Mouse (Mus musculus): Measurements from ENCODE around the gene Gm17949. TPM values are rescaled to one million over a fixed set of nuclear protein-coding genes. Genes with fewer than 3 reads are reported as not detected.
A peak's percentile ranks its signal among the peaks of the same experiment; 100 is the strongest.

Gm17949 gene
- under 1 TPM; 0.21 to 0.33 TPM for total RNA-seq (2021)
- long read RNA-seq, experiment 1, result 0 reads
- long read RNA-seq, experiment 2, result 0 reads

DNA sequence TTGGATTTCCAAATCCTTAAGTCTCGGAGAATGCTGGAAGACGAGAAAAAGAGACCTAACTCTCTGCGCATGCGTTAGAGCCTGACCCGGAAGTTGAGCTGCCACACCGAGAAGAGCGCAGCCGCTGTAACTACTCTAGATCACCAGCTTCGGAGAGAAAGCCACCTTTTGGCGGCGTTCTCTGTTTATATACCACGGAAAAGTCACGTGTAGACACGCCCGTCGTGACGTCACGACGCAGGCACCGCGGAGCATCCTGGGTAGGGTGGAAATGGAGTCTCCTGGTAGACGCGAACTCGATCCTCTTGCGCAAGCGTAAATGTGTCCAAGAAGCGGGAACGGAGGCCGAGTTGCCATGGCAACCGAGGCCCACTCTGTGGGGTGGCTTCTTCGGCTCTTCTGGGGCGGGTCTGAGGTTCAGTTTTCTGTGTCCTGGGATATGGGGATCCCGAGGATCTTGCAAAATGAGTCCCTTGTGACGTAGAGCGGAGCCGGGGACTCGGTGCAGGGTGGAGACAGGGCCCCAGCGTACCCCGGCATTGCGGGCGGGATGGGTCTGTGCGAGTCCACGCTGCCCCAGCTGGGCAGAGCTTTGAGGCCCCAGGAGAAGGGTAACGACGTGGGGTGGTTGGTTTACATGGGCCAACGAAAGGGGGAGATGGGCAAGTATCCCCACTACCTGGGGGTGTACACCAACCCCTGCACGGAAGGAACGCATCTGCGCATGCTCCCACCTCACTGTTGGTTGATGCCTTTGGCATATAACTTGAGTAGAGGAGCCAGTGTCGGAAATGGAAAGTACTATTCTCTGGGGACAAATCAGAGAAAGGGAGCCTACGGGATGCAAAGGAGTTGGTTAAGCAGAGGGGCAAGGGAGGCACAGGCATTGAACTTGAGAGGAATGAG is at the start of gene Gm17949, which contains the start of gene Gtf2f1:
Gene Gm17949, plus strand, starts transcription at position 234 of the 906 bp plus-strand sequence.
Gene Gtf2f1, minus strand, starts transcription at position 53 of the 906 bp plus-strand sequence.
- DNase-seq, result peak; percentile 96

- no peak for DNase-seq
Observed at GRCm38 (mm10) chr17:56961880-56962279, 49.4 kb upstream of the Gm17949 start.

GRCm38 (mm10) chr17:56962642-56963405 is 48.4 kb upstream of the Gm17949 start:
- no peak for DNase-seq

GRCm38 (mm10) chr17:56963646-56964045 is 47.6 kb upstream of the Gm17949 start:
- no peak for DNase-seq

GRCm38 (mm10) chr17:56969321-56969720 is 41.9 kb upstream of the Gm17949 start:
- no peak for DNase-seq

- DNase-seq, result no peak
Observed at GRCm38 (mm10) chr17:56970081-56970480, 41.2 kb upstream of the Gm17949 start.

GRCm38 (mm10) chr17:56973956-56974707 is 37.1 kb upstream of the Gm17949 start:
- DNase-seq, result no peak

- no peak for DNase-seq
Observed at GRCm38 (mm10) chr17:56974708-56975240, 36.5 kb upstream of the Gm17949 start.

- no peak for DNase-seq
Observed at GRCm38 (mm10) chr17:56975391-56975790, 35.9 kb upstream of the Gm17949 start.

- DNase-seq, result no peak
Observed at GRCm38 (mm10) chr17:56976531-56977390, 34.5 kb upstream of the Gm17949 start.

DNA sequence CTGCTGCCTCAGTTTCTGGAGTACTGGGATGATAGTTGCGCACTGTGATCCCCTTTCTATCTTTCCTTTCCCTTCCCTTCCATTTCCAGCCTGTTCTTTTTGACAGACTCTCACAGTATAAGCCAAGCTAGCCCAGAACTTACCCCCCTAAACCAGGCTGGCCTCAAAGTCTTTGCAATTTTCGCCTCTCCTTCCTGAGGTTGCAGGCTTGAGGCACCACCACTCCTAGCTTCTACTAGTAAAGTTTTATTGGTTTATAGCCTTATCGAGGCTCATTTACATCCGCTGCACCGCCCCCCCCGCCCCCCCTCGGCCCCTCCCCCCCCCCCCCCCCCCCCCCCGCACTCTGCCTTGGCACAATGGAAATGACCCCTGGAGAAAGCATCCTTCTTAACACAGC is 31.7 kb upstream of the Gm17949 start:
- no peak for DNase-seq

- no peak for DNase-seq
Observed at GRCm38 (mm10) chr17:56981049-56981448, 30.2 kb upstream of the Gm17949 start.

GRCm38 (mm10) chr17:56982013-56982412 is 29.3 kb upstream of the Gm17949 start, which contains the start of gene Acer1:
Gene Acer1, minus strand, starts transcription at chr17:56982126.
- no peak for DNase-seq

GRCm38 (mm10) chr17:56984886-56985285 is 26.4 kb upstream of the Gm17949 start:
- DNase-seq, result no peak

- DNase-seq, result no peak
Observed at GRCm38 (mm10) chr17:56985656-56986055, 25.6 kb upstream of the Gm17949 start.

- no peak for DNase-seq
Observed at GRCm38 (mm10) chr17:56986105-56986805, 25.0 kb upstream of the Gm17949 start.

GRCm38 (mm10) chr17:56988441-56988840 is 22.8 kb upstream of the Gm17949 start:
- no peak for DNase-seq

GRCm38 (mm10) chr17:56988921-56989430 is 22.3 kb upstream of the Gm17949 start:
- no peak for DNase-seq

DNA sequence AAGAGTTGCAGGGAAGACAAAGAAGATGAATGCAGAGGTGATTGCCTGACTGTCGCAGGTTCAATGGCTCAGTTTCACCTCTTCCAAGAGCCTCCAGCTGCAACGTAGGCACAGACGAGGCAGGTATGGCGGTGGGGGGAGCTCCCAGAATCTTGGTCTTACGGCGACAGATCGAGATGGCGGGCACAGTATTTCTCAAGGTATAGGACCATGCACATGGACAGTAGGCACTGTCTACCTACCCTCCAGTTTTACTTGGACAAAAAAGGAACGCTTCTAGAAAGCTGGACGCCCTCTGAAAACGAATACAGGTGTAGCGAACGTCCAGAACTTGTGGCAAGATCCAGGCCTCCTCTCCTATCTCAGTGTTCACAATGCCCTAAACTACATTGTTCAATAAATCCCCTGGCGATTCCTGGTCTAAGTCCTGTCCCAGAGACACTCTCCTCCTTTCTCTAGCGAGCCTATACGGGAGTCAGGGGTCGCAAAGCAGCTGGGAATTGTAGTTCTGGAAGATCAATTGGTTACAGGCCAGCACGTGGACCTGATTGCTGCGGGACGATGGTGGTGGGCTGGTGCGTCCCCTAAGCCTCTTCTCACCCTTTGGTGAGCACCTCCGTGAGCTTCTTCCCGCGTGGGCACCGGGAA is 21.7 kb upstream of the Gm17949 start:
- DNase-seq, result peak; percentile 79
